Mouse (Mus musculus) CD4-positive, CD25-positive, alpha-beta regulatory T cell, adult 2 months (primary cell): ENCODE measurements at regions not wholly inside any gene's neighbourhood (a gene's known extent, or its start where the extent isn't known, plus 50 kb on each side); places are given as distances from the start of the nearest gene placed in this dataset.

ENCODE experiments used
- DNase-seq: peaks from one replicate; pipeline ENCODE4 v3.0.0-alpha.2; 2012; ENCODE audit warnings: low read depth, low spot score

DNA sequence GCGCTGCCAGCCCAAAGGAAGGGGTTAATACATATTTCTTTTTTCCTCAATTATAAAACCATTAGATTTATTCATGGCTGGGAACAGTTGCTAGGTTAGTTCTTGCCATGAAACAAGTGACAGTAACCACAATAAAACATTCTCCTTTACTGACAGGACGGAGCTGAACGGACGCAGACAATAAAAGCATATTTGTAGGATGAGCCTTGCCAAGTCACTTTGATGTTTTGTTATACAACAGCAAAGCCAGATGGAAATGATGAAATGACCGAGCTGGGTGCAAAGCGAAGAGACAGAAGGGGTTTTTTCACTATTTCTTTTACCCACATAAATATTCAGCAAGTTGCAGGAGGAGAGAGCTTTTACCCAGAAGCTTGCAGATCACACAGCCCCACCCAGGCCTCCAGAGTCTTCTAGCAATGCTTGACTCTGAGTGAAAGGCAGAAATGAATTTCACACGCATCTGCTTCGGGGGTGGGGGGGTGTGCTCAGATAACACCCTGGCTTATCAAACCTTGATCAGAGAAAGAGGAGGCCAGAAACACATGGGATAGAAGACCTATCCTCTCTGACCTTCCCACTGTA lies 395.3 kb downstream of the Mtx2 start:
- no peak for DNase-seq

DNA sequence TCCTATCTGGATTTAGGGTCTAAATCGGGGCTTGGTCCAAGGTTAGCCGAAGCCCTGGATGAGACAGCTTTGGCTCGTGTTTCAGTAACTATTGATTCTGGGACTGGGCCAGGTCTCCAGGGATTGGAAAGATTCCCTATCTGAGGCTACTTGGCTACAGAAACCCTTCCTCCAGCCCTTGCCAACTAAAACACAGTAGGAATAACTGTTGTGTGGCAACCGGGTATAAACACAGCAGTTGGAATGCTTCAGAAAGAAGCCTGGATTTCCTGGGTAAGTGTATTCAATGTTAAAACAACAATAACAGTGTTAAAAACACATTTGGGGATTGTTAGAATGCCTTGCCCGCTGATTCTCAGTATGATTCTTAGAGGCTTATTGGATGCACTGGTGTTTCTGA lies 398.8 kb downstream of the Mtx2 start:
- DNase-seq: no peak

DNA sequence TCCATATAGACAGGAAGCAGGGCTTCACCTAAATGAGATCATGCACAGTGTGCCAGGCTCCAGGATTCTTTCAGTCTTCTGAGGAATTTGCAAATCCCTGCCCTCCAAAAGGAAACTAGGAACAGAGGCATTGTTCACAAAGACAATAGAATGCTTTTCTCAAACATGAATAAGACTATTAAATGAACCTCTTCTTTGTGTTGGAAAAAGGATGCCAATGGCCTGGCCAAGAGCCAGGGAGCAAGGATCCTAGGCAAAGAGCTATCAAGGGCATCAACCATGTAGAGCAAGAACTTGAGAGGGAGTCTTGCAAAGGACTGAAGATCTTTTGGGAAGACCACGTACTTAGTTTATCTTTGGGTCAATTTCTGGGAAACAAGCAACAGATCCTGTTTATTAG lies 415.4 kb downstream of the Mtx2 start:
- DNase-seq: no peak

DNA sequence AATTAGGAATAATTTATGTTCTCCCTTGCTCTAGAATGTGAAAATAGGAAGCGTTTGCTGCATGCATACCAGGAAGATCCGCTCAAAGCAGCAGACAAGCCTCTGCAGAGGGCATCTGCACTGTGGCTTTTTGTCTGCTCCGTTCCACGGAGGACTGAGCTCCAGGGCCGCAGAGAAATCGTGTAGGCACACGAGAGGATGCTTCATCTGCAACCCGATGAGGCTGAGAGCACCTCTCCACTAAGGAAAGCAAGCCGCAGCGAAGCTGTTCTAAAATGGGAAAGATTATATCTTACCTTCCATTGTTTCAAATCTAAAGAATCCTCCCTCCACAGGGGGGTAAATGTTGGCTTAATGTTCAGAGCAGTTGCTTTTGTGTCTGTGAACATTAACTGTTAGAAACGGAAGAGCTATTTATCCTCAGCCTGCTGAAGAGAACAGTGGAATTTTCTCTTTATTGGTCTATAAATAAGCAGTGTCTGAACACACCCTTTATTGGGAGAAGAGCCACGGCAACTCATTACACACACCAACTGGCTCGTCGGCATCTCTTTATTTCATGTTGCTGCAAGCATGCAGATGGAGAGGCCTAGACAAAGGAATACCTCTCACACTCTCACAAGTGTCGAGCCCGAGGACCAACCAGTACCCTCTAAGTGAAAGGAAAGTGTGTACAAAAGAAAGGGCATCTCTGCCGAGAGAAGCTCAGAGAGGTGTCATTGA lies 414.6 kb upstream of the Hnrnpa3 start:
- no peak for DNase-seq

DNA sequence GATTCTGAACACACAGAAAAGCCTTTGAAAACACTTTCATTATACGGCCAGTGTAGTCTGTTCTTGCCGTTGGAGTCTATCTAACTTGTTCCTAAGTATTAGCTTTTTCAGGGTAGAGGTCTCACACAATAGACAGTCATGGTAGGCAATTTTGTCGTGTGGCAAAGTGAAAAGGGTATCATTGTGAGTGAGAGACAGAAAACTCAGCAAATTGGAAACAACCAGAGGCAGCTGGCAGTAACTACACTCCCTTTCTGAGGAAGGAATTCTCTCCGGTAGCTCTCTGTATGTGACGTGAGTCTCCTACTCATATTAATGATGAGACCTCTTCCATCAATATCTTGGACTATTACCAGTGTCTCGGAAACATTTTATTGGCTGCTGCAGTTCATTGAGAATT lies 413.8 kb upstream of the Hnrnpa3 start:
- no peak for DNase-seq

DNA sequence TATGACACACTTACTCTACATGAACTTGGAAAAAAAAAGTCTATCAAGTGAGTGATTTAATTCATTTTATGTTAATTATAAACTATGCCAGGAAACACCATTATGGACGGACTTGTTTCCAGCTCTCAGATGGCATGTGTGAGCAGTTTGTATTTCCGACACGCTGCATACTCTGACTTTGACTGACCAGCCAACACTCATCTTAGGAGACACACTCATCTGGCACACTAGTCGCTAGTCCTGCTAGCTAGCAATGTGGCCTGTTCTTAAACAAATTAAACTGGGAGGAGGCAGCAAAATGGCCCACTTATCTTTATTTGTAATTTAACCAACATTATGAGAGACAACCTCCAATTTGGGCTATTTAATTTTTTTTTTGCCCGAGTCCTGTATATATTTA lies 413.4 kb upstream of the Hnrnpa3 start:
- no peak for DNase-seq

DNA sequence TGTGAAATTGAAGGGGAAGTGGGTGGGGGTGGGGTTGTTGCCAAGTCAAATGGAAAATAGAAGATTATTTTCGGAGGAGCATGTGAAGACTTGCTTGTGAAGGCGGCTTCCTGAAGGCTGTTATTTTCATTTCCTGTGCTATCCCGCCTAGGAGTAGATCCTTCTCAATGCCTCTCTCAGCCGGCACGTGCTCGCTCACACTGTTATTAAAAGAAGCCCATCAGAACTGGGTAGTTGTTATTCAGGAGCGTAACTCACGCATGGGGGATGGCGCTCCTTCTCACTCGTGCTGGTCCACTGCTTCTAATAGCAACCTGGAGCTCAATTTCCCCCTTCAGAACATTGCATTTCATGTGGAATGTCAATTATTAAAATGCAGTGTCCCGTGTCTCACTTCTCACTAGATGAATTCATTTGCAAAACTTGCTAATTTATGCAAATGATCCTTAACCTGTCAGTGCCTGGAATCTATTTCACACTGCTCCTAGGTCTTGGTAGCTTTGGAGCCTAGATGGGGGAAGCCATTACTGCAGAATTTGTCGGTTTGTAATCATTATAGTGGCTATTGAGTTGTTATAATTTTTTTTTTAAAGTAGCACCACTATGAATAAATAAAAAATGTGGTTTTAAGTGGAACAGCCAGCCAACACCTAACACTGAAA lies 412.8 kb upstream of the Hnrnpa3 start:
- DNase-seq: no peak

DNA sequence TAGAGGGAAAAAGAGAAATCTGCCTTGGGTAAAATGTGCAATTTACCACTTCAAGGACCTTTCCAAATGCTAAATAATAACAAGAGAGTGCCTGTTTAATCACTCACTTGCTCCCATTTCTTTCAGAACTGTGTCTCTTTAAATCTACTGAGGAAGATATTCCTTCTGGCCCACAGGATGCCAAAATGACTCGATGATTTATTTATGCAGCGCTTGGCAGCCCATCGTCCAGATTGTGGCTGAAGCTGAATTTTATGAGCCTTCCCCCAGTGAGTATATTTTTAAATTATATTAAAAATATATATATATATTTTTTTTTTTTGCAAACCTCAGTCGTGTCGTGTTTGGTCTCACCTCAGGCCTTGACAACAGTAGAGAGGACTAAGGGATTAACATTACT lies 410.8 kb upstream of the Hnrnpa3 start:
- no peak for DNase-seq

DNA sequence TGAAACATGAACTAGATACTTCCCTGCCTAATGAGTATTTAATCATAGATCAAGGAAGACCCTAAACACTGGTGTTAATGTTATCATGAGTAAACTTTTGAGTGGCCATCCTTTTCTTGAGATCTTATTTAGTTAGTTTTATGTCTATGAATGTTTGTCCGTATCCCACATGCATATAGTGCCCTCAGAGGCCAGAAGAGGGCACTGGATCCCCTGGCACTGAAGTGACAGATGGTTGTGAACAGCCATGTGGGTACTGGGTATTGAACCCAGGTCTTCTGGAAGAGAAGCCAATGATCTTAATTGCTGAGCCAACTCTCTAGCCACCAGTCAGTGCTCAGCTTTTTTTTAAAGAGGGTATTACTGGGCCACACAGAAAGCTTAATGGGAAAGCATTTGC lies 408.6 kb upstream of the Hnrnpa3 start:
- no peak for DNase-seq

DNA sequence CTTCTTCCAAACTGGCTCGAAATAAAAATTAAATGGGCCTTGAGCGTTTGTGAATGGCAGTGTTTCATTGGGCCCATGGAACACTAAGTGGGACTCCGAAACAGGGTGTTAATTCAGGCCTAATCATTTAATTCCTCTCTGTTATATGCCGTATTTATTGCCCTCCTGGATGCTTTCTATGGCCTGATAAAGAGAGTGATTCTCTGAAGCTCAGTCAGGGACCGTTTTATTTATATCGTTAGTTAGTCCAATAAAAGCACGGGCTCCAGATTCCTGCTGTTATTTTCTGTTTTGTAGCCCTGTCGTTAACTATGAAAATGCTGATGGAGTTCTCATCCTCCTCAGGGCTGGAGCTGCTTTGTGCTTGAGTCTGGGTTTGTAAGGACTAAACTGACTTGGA lies 406.2 kb upstream of the Hnrnpa3 start:
- DNase-seq: no peak

DNA sequence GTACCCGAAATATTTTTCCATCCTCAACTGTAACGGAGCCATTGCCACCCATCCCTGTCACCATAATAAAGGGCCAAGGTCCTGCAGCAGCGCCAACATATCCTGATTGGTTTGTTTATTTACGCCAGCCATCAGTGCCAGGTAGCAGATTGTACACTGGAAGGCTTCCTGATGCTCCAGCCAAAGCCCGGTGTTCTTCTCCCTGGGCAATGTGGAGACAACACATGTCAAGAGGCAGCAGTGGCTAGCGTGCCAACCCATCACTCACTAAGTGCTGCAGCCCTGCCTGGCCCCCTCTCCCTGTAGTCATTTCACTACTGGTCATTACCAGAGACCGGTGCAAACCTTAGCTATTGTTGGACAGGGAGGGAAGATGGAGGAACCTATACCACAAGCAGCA lies 393.8 kb upstream of the Hnrnpa3 start:
- DNase-seq: no peak

DNA sequence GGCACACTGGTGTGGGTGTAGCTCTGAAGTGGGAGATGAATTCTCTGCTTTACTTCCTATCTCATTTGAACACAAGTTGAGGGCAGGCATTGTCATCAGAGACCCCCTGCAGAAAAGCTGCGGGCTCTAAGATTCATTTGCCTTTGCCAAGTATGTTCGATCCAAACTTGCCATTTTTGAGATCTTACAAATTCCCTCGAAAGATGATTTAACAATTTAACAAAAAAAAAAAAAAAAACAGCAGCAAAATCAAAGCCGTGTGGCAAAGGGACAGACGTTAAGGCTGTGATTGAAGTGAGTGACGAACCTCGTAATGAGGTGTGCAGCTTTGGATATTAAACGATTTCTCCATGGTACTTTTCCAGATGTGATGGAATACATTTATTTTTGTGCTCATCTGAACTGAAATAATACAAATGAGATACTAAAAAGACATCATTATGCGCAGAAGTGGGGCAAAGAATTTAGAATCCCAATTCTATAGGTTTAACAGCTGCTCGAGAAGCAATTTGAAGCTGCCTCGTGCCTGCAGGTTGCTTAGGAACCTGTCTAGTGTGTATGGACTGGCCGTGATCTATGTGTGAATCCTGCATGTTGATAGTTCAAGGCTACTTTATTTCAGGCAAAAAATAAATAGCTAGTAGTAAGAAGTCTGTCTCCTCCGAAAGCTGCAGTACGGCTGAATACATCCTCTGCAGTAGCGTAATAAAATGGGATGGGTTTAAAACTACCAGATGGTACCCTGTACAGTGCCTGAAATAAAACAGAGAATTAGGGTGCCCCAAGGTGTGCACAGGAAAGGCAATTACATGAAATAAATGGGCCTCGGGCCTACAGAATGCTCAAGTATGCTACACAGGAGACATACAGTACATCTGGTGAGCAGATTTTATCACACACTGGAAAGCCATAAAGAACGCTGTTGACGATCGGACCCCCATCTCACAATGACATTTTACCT lies 393.0 kb upstream of the Hnrnpa3 start:
- DNase-seq: no peak

DNA sequence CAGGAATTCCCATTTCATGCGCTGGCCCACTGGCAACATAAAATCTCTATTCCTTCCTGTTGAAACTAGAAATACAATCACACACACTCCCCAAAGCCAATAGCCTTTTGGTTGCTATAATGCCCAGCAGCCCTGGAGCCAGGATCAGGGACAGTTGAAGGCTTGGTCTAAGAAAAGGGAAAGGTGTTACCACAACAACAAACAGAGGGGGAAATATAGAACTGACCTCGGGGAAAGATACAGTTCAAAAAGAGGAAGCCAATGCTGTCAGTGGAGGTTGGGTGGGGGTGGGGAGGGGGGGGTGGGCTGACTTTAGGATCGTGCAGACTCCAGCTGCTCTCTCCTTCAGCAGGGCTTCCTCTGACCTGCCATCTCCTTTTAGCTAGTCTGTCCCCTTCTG lies 391.1 kb upstream of the Hnrnpa3 start:
- DNase-seq: no peak

DNA sequence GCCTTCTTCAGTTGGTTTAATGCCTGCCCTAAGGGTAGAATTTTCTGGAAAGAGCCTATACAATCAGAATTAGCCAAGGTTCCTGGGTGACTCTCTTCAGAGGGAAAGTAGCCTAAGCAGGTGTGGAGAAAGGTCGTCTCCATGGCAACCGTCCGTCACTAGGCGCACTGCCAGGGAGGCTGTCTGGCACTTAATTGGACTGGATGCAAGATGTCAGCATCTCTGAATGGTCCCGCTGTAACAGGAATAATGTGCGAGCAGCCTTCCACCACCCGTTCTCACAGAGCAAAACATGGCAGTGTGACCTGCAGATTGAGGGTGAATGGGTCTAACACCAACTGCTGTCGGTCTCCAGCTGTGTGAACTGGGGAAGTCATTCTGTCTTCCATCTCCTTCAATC lies 389.6 kb upstream of the Hnrnpa3 start:
- DNase-seq: no peak

DNA sequence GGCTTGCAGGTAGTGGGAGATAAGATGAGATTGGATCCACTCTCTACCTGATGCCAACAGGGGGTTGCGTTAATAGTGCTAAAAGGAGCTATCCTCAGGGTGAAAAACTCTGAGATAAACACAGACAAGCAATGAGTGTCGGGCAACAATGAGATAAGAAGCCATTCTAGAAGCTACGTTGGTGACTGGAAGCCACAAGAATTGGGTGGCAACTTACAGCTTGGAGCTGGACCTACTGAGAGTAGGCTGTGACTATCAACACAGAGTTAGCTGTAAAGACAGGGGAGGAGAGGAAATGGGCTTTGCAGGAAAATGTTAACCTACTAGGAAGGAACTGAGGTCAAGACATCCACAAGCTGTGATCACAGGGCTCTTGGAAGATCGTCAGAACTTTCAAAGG lies 388.9 kb upstream of the Hnrnpa3 start:
- no peak for DNase-seq

DNA sequence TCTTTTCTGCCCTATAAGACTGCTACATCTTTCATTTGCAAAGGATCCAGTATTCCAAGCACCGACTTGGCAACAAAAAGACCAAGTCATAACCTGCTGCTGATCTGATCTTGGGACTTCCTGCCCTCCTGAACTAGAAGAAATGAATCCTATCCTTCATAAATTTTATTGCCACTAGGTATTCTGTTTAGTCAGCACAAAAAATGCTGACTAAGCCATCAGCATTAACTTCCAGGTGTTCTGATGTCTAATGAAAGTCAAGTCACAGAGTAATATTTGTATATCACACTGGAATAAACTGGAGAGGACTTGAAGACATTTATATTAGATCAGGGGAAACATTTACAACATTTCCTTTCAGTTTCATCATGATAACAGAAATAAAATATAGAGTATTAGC lies 371.2 kb upstream of the Hnrnpa3 start:
- DNase-seq: no peak

DNA sequence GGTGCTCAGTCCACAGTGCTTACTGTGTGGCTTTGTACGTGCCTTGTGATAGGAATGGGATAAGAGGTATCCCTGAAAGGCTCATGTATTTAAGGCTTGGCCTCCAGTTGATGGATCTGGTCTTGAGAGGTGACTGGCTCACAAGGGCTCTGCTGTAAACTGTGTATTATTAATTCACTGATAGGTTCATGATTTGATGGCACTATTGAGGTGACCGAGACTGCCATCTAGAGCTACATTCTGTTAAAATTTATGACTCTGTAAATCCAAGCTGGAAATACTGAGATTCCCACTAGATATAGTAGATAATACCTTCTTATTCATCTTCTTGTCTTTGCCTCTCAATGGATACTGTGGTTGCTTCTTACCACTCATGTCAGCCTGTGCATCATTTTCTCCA lies 367.4 kb upstream of the Hnrnpa3 start:
- DNase-seq: no peak

DNA sequence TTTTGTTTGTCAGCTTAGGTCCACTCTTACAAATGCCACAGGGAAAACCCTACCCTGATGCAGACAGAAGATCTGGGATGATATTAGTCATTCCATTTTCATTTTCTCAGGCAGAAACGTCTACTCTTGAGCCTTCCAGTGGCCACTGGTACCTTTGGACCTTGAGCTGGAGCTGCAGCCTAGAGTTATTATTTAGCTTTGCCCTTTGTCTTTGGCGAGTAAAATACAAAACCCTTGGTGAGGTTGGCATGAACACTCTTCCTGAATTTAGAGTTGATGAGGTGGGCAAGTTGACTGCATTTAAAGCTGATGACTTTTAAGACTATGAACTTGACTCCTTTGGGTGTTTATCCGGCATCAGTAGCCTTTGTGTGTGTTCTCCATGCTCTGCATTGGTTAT lies 352.2 kb upstream of the Hnrnpa3 start:
- DNase-seq: no peak

DNA sequence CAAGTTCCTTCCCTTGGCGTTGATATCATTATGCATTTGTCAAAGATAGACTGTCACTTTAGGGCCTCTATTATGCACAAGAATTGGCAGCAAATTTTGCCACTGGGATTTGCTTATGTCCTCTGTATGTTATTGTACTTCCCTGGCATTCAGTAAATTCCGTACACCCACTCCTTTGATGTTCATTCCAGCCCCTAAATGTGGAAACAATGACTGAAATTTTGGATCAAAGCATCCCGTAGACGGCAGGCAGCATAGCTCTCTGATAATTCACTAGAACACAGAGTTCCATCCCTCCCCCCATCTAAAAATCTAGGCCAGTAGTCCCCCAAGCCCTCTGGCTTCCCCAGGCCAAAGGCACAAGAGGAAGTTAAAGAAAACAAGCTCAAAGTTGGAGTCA lies 347.9 kb upstream of the Hnrnpa3 start:
- no peak for DNase-seq

DNA sequence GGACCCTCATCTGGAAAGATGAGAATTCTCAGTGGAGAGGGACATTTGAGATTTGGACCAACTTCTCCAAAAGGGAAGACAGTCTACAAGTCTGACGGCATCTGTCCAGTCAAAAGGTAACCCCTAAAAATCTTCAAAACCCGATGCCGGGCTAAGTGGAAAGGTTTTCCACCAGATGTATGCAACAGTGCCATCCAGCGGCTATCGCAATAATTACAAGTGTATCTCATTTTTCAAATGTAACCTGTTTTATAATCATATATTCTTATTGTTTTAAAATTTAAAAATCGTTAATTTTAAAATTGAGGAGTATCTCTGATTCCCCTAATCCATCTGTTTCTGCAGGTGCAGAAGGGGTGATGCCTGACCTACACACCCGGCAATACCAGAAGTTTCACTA lies 346.8 kb upstream of the Hnrnpa3 start:
- DNase-seq: peak; percentile 42

DNA sequence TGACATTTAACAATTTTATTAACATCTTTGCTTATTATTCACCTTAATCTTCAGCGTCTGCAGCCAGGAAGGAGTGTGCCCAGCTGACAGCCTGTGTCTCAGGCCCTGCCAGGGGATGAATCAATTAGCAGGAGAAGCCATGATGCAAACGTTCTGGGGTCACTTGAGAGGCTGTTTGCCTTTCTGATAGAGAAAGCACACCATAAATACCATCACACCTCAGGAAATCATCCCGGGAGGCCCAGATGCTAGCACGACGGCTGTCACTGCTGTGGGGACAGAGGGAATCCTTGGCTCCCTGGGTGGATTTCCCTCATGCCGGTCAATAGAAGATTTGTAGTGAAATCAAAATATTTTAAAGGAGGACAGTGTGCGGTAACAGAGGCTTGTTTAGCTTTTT lies 343.7 kb upstream of the Hnrnpa3 start:
- DNase-seq: no peak

DNA sequence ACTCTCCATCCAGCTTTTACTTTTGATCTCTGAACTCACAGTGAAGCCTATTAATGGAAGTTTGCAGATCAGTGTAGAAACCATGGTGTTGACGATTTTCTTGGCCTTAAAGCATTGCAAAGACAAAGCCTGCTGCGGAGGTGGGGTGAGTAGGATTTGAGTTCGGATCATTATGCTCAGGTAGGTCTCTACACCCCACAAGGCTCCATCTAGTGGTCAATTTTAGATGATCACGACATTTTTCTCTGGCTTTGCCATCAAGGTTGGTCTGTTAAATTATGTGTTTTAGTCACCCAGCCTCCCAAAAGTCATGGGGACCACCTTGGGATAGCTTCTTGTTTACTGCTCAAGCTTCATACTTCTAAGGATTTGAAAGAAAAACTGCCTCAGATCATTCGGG lies 340.9 kb upstream of the Hnrnpa3 start:
- DNase-seq: peak; percentile 22
